Mouse (Mus musculus) C2C12 (cell line): ENCODE data around the gene Hoxb6.

Experiments used
- CTCF ChIP-seq: IDR thresholded peaks from one replicate; pipeline ENCODE4 v1.5.1; 2011; ENCODE audit not compliant: control insufficient read depth, insufficient read depth, insufficient read length
- MAX ChIP-seq: IDR thresholded peaks from one replicate; pipeline ENCODE4 v1.6.1; 2011; ENCODE audit warnings: mild to moderate bottlenecking, control low read depth
- MYOD1 ChIP-seq: IDR thresholded peaks from one replicate; pipeline ENCODE4 v1.6.1; 2011; ENCODE audit warnings: low read depth; ENCODE audit not compliant: control insufficient read depth, insufficient read length
- MYOG ChIP-seq: IDR thresholded peaks from one replicate; pipeline ENCODE4 v1.6.1; 2011; ENCODE audit not compliant: control insufficient read depth, insufficient read length; ENCODE audit errors: extremely low read depth
- USF1 ChIP-seq: IDR thresholded peaks from one replicate; pipeline ENCODE4 v1.6.1; 2011; ENCODE audit warnings: low read depth, mild to moderate bottlenecking, control low read depth, moderate library complexity

DNA sequence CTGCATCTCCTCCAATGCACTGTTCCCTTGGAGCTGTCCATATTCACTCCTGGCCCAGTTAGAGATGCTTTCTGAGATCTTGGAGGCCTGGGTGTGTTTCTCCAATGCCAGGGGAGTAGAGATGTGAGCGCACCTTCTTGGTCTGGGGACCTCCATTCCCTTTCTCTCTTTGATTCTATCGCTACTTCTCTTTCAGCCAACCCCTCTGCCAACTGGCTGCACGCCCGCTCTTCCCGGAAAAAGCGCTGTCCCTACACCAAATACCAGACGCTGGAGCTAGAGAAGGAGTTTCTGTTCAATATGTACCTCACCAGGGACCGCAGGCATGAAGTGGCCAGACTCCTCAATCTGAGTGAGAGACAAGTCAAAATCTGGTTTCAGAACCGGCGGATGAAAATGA is 17.8 kb upstream of the Hoxb6 start:
- TF ChIP-seq CTCF (no peak), USF1 (no peak), MAX (no peak), MYOG (no peak), MYOD1 (no peak)
